Mouse (Mus musculus) cerebellum, postnatal 4 days (tissue): ENCODE measurements at regions not wholly inside any gene's neighbourhood (a gene's known extent, or its start where the extent isn't known, plus 50 kb on each side); places are given as distances from the start of the nearest gene placed in this dataset.

Source experiments
- DNase-seq, 2 experiments: peaks; one replicate each; pipeline ENCODE4 v3.0.0; 2022; ENCODE audit warnings: low spot score in 2 of 2, mixed read lengths in 1 of 2

GRCm38 (mm10) chr6:126588761-126589160, 53.5 kb upstream of the Kcna5 start:
- no peak for DNase-seq

GRCm38 (mm10) chr6:126587476-126587875, 52.3 kb upstream of the Kcna5 start:
- DNase-seq: no peak

GRCm38 (mm10) chr6:126585813-126586212, 50.6 kb upstream of the Kcna5 start:
- DNase-seq: peak; percentile 53 to 86
